Mouse (Mus musculus) cerebellum, adult 11-12 months (tissue): ENCODE data around the gene Clpp.

Experiments used
- DNase-seq: peaks from one replicate; pipeline ENCODE4 v3.0.0; 2022

Gene Clpp

DNA sequence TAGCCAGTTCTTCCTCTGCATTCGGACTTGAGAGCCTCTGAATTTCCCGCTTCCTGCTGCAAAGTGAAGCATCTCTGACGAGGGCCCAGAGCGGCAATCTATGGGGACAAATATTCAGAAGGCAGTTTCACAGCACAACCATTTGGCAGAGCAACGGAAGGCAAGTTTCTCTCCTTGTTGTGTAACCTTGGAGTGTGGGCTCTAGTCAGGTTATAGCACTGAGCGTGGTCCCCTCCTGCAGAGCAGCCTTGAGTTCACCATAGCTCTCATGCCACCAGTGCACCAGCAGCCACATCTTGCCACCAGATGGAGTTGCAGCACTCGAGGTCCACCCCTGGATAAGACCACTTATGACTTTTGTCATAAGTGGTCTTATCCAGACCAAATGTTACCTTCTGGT lies 1.7 kb upstream of the Clpp start:
- peak; percentile 40 for DNase-seq

DNA sequence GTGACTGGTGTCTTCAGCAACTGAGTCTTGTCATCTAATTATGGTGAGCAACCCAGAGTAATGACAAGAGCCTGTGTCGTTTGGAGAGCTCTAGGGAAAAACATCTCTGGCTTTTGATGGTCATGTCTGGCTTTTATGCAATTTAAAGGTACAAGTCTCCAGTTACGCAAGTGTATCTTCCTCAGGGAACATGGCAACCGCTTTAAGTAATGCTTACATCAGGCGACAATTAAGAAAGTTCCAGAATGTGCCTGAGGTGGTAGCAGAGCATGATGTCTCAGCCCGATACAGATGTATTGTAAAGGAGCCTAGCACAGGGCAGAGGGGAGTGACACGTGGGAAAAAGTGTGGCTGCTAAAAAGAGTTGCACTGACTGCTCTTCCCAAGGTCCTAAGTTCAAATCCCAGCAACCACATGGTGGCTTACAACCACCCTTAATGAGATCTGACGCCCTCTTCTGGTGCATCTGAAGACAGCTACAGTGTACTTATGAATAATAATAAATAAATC lies 1.1 kb upstream of the Clpp start:
- peak; percentile 50 for DNase-seq

DNA sequence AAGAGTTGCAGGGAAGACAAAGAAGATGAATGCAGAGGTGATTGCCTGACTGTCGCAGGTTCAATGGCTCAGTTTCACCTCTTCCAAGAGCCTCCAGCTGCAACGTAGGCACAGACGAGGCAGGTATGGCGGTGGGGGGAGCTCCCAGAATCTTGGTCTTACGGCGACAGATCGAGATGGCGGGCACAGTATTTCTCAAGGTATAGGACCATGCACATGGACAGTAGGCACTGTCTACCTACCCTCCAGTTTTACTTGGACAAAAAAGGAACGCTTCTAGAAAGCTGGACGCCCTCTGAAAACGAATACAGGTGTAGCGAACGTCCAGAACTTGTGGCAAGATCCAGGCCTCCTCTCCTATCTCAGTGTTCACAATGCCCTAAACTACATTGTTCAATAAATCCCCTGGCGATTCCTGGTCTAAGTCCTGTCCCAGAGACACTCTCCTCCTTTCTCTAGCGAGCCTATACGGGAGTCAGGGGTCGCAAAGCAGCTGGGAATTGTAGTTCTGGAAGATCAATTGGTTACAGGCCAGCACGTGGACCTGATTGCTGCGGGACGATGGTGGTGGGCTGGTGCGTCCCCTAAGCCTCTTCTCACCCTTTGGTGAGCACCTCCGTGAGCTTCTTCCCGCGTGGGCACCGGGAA lies 514 bp upstream of the Clpp start:
- peak; percentile 61 for DNase-seq

DNA sequence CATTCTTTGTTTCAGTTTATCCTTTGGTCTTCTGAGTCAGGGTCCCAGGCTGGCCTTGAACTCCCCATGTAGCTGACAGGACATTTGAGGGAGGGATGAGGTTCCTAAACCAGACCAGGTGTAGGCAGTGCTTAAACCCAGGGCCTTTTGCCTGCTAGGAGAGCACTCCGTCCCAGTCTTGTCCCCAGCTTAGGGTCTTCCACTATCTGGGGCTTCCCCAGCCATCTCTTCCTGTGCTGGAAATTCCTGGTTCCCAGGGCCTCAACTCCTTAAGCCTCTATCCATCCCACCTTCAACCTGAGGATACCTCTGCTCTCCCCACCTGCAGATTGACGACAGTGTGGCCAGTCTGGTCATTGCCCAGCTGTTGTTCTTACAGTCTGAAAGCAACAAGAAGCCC lies 861 bp downstream of the Clpp start:
- peak; percentile 28 for DNase-seq

DNA sequence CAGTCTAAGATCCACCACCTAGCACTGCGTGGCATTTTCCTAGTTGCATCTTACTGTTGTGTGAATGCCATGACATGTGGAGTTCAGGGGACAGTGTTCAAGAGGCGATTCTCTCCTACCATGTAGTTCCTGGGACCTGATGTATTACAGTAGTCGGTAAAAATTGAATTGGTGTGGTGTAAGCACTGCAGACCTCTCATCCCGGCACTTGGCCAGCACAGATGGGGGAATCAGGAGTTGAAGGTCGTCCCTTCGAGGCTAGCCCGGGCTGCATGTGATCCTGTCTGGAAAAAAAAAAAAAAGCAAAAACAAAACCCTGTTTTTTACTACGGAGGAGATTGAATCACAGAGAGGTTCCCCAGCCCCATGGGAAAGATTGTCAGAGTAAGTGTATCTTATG lies 4.9 kb downstream of the Clpp start:
- no peak for DNase-seq

DNA sequence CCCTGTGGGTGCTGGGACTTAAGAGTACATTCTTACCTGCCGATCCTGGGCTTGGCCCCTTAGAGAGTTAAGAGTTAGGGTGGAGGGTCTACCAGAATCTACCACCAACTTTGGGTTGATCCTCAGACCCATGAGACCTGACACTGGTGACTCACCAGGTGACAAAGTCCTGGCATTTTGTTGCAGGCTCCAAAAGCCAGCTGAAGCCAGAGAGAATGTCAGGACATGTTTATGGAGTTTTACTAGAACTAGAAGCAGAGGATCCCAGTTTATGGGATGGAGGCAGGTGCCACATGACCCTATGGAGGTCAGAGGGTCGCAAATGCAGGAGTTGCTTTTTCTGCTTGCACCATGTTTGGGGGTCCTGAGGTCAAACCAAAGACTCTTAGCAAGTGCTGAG lies 6.4 kb downstream of the Clpp start:
- no peak for DNase-seq

DNA sequence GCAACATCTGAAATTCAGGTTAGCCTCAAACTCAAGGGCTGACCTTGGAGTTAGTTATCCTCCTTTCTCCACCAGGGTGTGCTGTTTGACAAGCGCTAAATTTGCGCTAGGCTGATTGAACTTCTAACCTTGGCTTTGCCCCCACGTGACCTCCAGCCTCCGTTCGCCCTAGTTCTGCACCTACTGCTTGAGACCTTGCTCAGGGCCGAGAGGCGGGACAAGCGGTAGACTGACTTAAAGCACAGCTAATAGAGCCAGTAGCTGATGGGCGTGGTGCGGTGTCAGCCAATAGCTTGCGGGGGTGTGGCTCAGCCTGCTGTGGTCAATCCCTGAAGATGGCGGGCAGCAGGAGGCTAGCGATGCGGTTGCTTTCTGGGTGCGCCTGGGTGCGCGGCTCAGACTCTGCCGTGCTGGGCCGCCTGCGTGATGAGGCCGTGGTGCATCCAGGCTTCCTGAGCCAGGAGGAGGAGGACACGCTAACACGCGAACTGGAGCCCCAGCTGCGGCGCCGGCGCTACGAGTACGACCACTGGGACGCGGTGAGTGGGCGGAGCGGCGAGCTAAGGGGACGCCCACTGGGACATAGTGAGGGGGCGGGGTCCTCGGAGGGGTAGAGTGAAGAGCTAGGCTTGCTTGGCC lies 7.0 kb downstream of the Clpp start, which contains the start of gene Alkbh7:
Gene Alkbh7, plus strand, starts transcription at position 311 of the 639 bp plus-strand sequence.
- DNase-seq: peak; percentile 97

DNA sequence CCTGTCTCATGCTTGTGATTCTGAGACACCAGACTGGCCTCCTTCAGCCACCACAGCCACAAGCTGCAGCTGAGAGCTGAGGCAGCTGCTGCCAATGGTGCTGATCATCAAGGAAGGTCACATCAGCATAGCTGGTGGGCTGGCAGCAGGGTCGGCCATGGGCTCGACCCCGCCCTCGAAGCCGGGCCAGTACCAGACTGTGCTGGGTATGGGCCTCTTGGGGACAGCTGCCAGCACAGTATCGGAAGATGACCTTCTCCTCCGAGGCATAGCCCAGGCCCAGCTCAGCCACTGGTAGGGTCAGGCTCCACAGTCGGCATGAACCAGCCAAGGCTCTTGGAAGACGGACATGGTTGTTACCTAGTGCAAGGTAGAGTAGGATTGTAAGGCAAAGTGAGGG lies 9.3 kb downstream of the Clpp start:
- DNase-seq: no peak

DNA sequence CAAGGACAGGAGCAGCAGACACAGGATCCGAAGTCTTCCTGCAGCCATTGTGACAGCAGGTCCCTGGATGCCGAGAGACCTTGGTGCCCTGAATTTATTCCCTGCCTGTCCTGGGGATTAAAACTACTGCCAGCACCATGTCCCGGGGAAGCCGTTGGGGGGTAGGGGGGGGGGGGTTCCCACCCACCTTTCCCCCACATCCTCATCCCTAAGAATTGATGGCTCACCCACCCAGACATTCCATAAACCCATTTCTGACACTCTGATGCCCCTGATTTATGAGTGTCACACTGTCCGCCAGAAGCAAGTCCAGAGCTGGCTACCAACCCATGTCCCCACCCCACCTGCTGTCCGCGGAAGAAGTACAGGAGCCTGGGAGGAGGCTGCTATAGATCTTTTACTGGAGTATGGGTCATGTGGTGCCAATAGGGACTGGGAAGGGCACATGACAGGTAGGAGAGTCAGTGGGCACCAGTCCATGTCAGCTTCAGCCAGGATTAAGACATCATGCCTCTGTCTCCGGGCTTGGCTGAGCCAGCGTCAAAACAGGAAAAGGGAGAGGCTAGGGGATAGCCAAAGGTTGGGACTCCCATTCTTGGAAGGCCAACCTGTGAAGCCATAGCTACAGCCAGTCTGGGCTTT lies 10.0 kb downstream of the Clpp start, which contains the start of gene Pspn:
Gene Pspn, minus strand, starts transcription at position 51 of the 642 bp plus-strand sequence.
- no peak for DNase-seq

DNA sequence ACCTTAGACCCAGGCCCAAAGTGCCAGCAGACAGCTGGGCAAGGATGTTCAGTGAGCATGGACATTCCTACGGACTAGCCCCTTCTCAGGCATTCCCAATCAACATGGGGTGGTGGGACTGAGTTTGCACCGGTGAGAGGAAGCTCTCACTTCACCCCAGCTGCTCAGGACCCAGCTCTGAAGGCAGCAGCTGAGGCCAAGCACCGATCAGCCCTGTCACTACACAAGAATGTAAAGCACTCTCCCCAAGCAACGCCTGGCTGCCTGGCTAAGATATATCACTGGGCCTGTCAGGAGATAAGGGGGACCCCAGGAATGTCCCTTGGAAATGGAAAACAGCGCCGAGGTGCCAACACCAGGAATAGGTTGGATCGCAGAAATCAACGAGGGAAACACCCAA lies 11.1 kb downstream of the Clpp start:
- DNase-seq: no peak

DNA sequence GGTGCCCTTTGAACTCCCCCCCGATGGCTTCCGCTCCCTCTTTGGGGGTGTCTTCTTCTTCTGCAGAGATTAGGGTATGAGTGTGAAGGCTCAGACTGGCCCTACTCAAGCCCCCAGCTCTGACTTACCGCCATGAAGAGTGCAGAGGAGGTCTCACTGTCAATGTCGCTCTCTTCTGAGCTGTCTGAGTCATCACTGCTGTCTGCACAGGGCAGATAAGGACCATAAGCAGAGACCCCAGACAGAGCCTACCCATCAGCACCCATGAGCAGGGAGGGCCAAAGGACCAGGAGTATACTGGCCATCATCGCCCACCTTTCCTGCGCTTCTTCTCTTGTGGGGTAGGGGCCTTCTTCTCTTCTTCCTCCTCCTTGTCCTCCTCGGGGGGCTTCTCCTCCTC lies 13.9 kb downstream of the Clpp start:
- DNase-seq: no peak

DNA sequence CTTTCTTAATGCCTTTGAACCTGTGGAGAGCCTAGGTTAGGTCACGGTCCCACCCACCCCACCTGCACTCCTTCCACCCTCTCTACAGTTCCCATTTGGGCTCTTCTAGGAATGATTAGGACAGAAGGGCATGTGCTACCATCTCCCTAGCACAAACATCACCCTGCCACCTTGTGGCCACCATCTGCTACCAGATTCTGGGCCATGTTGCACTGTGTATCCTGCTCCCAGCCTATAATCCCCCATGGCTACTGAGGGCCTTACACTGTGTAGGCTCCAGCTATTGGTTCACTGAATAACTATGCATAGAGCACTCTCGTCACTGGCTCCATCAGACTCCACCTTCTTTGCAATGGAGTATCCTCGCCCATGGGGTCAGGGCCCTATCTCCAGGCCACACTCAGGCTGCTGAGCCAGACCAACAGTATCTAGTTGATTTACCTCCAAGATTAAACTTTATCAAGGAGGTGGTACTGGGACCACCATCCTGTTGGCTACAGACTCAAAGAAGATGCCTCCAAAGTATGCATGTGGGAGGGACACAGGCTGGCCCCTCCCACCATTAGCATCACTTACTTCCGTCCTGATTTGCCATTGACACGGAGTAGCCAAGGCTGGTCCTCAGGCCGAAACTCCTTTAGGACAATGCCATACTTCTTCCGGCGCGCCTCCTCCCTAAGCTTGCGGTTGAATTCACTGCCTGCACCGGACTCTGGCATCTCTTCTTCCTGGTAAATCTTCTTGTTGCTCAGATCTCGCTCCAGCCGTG lies 17.2 kb downstream of the Clpp start:
- DNase-seq: no peak

DNA sequence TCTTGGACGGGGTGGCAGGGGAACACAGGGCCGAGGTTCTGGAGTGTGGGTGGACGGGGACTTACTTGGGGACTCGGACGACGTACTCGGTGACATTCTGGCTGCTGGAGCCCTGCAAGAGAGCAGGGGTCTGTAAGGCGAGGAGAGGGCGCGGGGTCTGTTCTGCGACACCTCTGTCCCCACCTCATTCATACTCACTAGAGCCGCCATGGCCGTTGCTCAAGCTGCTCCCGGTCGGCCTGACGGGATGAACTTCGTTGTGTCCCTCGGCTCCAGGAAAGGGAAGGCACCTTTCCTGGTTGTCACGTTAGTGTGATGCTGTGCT lies 20.8 kb downstream of the Clpp start:
- DNase-seq: no peak

DNA sequence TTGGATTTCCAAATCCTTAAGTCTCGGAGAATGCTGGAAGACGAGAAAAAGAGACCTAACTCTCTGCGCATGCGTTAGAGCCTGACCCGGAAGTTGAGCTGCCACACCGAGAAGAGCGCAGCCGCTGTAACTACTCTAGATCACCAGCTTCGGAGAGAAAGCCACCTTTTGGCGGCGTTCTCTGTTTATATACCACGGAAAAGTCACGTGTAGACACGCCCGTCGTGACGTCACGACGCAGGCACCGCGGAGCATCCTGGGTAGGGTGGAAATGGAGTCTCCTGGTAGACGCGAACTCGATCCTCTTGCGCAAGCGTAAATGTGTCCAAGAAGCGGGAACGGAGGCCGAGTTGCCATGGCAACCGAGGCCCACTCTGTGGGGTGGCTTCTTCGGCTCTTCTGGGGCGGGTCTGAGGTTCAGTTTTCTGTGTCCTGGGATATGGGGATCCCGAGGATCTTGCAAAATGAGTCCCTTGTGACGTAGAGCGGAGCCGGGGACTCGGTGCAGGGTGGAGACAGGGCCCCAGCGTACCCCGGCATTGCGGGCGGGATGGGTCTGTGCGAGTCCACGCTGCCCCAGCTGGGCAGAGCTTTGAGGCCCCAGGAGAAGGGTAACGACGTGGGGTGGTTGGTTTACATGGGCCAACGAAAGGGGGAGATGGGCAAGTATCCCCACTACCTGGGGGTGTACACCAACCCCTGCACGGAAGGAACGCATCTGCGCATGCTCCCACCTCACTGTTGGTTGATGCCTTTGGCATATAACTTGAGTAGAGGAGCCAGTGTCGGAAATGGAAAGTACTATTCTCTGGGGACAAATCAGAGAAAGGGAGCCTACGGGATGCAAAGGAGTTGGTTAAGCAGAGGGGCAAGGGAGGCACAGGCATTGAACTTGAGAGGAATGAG lies 21.4 kb downstream of the Clpp start, which contains the start of the genes Gtf2f1 and Gm17949:
Gene Gtf2f1, minus strand, starts transcription at position 53 of the 906 bp plus-strand sequence.
Gene Gm17949, plus strand, starts transcription at position 234 of the 906 bp plus-strand sequence.
- DNase-seq: peak; percentile 95

DNA sequence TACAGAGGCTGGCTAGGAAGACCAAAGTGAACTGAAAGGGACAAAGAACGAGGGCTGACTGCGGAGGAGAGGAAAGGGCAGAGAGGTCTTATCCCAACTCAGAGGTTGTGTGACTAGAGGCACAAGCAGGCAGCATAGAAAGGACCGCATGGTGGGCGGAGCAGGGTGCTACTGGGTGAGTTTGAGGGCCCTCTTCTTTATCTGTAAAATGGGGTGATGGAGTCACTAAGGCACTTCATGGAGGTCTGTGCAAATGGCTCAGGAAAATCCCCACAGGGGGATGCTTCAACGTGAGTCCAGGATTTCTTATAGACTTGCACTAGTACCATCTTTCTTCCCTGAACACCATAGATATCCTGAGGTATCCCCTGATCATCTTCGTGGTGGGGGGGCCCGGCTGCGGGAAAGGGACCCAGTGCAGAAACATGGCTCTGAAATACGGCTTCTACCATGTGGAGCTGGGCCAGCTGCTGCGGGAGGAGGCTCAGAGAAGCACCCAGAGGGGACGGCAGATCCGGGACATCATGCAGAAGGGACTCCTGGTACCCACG lies 22.2 kb downstream of the Clpp start:
- DNase-seq: peak; percentile 72

DNA sequence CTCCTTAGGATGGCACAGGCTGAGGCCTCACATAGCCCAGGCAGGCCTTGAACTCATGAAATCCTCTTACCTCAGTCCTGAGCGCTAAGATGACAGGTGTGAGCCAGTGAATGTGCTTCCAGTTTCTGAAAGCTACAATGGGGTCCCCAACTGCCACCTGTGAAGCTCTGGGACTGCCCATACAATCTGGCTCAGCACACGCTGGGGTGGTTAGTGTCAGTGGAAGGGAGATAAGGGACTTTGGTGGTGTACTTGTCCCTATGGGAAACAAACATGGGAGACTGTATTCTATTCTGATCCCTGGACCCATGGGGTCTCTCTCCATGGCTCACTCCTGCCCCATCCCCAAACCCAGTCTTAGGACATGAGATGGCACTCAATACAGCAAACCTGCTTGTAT lies 29.6 kb downstream of the Clpp start:
- DNase-seq: no peak

DNA sequence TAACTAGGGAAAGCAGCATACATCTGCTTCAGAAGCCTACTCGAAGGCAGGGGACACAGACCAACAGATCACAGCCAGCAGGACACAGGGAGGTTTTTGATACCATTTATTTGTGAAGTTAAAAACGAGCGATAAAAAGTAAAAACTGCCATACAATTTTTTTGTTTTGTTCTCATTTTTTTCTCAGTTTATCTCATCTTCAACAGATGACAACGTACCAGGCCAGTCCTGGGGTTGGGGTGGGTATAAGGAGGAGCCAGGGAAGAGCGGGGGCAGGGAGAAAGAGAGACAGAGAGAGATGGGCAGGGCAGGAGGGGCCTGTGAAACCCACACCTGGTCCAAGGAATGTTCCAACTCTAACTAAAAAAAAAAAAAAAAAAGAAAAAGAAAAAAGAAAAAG lies 30.9 kb downstream of the Clpp start:
- DNase-seq: no peak

DNA sequence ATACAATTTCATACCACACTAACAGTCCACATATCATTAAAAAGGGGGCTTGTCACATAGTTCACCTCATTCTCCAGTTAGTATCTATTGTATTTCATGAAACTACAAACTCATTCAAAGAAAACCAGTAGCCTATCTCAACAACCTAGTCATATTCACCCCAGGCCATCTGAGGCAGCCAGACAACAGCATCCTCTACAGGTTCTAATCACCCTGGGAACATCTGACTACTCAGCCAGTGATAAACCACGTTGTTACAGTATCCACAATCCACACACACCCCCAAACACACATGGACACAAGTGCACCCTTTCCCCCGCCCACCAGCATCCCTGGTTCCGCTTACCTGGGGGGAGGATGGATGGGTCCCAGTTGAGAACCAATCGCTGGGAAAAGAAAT lies 37.4 kb downstream of the Clpp start:
- no peak for DNase-seq

DNA sequence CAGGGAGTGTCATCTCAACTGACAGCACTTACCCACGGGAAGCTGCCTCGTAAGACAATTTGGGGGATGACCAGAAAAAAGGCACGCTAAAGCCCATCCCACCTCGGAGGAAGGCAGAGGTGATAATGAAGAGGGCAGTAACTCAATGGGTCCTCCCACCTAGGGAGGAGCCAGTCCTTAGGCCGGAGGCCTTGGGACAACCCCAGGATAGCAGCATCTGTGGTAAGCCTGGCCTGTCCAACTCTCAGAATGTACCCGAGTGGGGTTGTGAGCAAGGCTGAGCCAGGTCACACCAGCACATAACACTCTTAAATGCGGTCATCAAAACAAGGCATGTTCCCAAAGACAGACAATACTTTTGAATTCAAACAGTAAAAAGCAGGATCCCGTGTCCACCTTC lies 39.6 kb downstream of the Clpp start:
- no peak for DNase-seq

DNA sequence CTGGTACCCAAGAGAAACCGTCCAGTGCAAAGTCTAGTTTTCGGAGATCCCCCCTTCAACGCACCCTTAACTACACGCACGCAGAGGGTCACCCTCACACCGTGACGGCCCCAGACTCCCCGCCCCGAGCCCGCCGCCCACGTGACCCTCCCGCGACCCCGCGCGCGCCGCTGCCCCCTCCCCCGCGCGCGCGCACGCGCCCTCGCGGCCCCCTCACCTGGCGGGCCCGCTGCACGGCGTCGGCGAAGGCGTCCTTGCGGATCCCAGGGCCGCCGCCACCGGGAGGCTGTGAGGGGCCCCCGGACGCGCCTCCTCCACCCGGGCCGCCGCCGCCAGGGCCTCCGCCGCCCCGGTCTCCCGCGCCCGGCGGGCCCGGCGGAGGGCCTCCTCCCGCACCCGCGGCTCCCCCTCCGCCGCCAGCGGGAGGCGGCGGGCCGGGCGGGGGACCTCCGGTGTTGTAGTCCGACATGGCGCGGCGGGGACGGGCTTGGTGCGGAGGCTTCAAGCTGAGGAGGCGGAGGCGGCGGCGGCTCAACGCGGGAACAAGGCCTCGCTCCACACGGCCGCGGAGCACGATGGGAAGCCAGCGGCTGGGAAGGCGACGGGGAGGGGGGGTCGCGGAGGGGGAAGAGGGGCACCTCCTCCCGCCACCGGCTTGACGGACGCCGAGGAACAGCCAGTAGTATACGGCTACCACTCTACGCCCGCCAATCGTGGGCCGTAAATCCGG lies 41.0 kb downstream of the Clpp start, which contains the start of gene Khsrp:
Gene Khsrp, minus strand, starts transcription at position 592 of the 730 bp plus-strand sequence.
- no peak for DNase-seq
